Mouse (Mus musculus) heart, adult 2 months (tissue): Measurements from ENCODE around the gene Tnfrsf4. TPM values are rescaled to one million over a fixed set of nuclear protein-coding genes. Genes with fewer than 3 reads are reported as not detected.

Experiments
- DNase-seq, 2 experiments: peaks; one replicate each; pipeline ENCODE4 v3.0.0; 2021
- H3K27ac ChIP-seq: fragments of 200-600 bp; 2 replicates; pipeline ENCODE4 v1.8.1; 2022
- H3K27me3 ChIP-seq: fragments of 200-500 bp; 2 replicates; pipeline ENCODE4 v1.6.1; 2012; ENCODE audit warnings: mild to moderate bottlenecking, low read length, inconsistent platforms, mixed read lengths; ENCODE audit not compliant: control insufficient read depth, insufficient read depth
- H3K36me3 ChIP-seq: fragments of 200-500 bp; 2 replicates; pipeline ENCODE4 v1.6.1; 2012; ENCODE audit warnings: low read length, inconsistent platforms; ENCODE audit not compliant: control insufficient read depth, insufficient read depth
- H3K4me1 ChIP-seq: fragments of 200-500 bp; 2 replicates; pipeline ENCODE4 v1.6.1; 2011; ENCODE audit warnings: low read length; ENCODE audit not compliant: control insufficient read depth, insufficient read depth
- H3K4me3 ChIP-seq: fragments of 200-600 bp; 2 replicates; pipeline ENCODE4 v1.8.1; 2022
- H3K79me2 ChIP-seq: fragments of 200-500 bp; replicated peaks from 2 replicates; pipeline ENCODE4 v1.6.1; 2012; ENCODE audit warnings: mild to moderate bottlenecking, inconsistent platforms, low read length, moderate library complexity, mixed read lengths; ENCODE audit not compliant: control insufficient read depth, insufficient read depth
- H3K9ac ChIP-seq: fragments of 200-500 bp; 2 replicates; pipeline ENCODE4 v1.6.1; 2012; ENCODE audit warnings: low read depth, mild to moderate bottlenecking, control low read depth, inconsistent platforms, low read length, mixed read lengths
- CTCF ChIP-seq: fragments of 200-600 bp; IDR thresholded peaks from 2 replicates; pipeline ENCODE4 v1.8.1; 2022; ENCODE audit warnings: antibody characterized with exemption, mild to moderate bottlenecking, moderate library complexity
- EP300 ChIP-seq: fragments of 200-500 bp; IDR thresholded peaks from 2 replicates; pipeline ENCODE4 v1.6.1; 2011; ENCODE audit warnings: low read depth, low read length, control low read depth; ENCODE audit not compliant: insufficient read depth
- POLR2A ChIP-seq: fragments of 200-500 bp; IDR thresholded peaks from 2 replicates; pipeline ENCODE4 v1.6.1; 2011; ENCODE audit warnings: mild to moderate bottlenecking, low read depth, low read length, control low read depth; ENCODE audit not compliant: insufficient read depth
- WGBS: fragments of 180-500 bp; shearing (Covaris S2); methylation state at CpG from one replicate; pipeline ENCODE4 v1.1.7; 2018; 5-methylcytosine and 5-hydroxymethylcytosine counted together
- intact Hi-C: fragments of 180-260 bp; cut with DNase I; formaldehyde crosslinking; loops from one replicate; pipeline ENCODE4 v1.15.1; 2025
- polyA plus RNA-seq: library from polyadenylated mRNA; depleted of rRNA; stranded (reverse); fragments of >200 nt; gene quantifications from 2 replicates; pipeline ENCODE4 v1.2.3, GENCODE M21; 2012
- total RNA-seq, 2 experiments: library from RNA; stranded (reverse); gene quantifications; 2 replicates each; pipeline ENCODE4 v1.2.3; 2021

Gene Tnfrsf4
- total and polyA plus RNA-seq, 3 experiments, result 1.4 TPM; not detected in 2

DNA sequence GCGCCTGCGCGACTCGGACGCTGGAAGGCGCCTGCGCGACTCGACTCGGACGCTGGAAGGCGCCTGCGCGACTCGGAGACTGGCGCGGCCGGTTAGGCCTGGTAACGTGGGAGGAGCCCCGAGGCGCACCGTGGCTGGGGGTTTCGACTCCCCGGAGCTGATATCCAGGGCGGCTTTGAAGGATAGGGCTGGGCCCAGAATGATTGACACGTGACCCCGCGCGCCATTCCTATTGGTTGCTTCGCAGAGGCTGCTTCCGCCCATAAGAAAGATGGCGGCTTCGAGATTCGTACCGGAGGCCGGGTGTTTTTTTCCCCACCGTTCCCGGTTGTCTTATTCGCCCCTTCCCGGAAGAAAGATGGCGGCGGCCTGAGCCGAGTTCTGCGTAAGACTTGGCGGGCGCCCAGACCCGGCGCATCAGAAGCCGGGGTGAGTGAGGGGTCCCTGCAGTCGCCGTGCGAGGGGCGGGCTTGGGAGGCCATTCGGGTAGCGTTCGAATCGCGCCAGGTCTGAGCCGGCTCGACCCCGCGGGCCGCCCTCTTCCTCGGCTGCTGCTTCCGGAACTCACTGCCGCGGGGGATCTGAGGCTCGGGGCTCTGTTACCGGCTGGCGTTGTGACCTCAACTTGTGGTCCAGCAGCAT lies 20.6 kb upstream of the Tnfrsf4 start:
- Histone ChIP-seq H3K27me3 (no peaks in the 10 kb centered on the region), H3K4me3 (peak overlapping the region; percentile 89), H3K36me3 (peaks cover 4% of the 10 kb centered on the region; the same call in 1 of the 2 replicates), H3K79me2 (peaks cover 5% of the 10 kb centered on the region; the same call in 1 of the 2 replicates), H3K9ac (peak overlapping the region; percentile 99), H3K27ac (peak overlapping the region; percentile 96), H3K4me1 (peaks cover 8% of the 10 kb centered on the region)
- peak; percentile 96 to 99 for DNase-seq
- under 1% methylated on average over 70 of the region's 70 CpGs for WGBS
- intact Hi-C loops, result loop anchor here (5.0 kb wide), 3 partner anchors 39 to 126 kb away; partner anchors contain the start of genes Cptp, Ints11 and Ube2j2
- TF ChIP-seq EP300, result 0 out of 2 replicates have a peak, but pooled peaks have one; percentile 57
- TF ChIP-seq CTCF, result peak; percentile 12; the same call in 1 of the 2 replicates
- TF ChIP-seq POLR2A, result peak; percentile 59

DNA sequence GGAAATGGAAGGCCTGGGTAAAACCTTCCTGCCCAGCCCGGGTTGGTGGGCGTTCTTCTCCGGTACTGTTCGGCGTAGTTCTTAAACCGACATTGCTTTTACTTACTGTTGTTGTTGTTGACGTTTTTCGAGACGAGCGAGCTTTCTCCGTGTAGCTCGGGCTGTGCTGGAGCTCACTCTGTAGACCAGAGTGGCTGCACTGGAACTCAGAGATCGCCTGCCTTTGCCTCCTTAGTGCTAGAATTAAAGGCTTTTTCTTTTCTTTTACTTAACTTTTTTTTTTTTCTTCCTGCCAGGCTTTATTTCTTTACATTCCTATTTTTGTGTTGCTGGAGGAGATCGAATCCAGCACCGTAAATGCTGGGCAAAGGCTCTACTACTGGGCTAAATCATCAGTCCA lies 20.0 kb upstream of the Tnfrsf4 start:
- Histone ChIP-seq H3K36me3 (peaks cover 4% of the 10 kb centered on the region; the same call in 1 of the 2 replicates), H3K79me2 (peaks cover 5% of the 10 kb centered on the region; the same call in 1 of the 2 replicates), H3K27ac (peak overlapping the region; percentile 96), H3K27me3 (no peaks in the 10 kb centered on the region), H3K4me3 (peak overlapping the region; percentile 89), H3K9ac (peak overlapping the region; percentile 93), H3K4me1 (peaks cover 8% of the 10 kb centered on the region)
- no peak for TF ChIP-seq POLR2A
- TF ChIP-seq EP300, result no peak
- TF ChIP-seq CTCF, result no peak
- intact Hi-C loops, result loop anchor here (5.0 kb wide), 3 partner anchors 39 to 126 kb away; partner anchors contain the start of genes Cptp, Ints11 and Ube2j2
- WGBS, result 2% methylated on average over 15 of the region's 15 CpGs
- DNase-seq, result no peak

GRCm38 (mm10) chr4:156004109-156004508 lies 9.5 kb upstream of the Tnfrsf4 start:
- Histone ChIP-seq H3K79me2 (0 out of 2 replicates have a peak, but pooled peaks cover 2% of the 10 kb centered on the region), H3K27ac (no peak overlapping the region), H3K27me3 (no peaks in the 10 kb centered on the region), H3K36me3 (no peaks in the 10 kb centered on the region), H3K9ac (no peak overlapping the region), H3K4me3 (no peak overlapping the region), H3K4me1 (no peaks in the 10 kb centered on the region)
- DNase-seq, result no peak
- 93% methylated on average over 3 of the region's 3 CpGs for WGBS
- TF ChIP-seq CTCF, result no peak
- no peak for TF ChIP-seq POLR2A
- no peak for TF ChIP-seq EP300
- intact Hi-C loops, result no loop called here

DNA sequence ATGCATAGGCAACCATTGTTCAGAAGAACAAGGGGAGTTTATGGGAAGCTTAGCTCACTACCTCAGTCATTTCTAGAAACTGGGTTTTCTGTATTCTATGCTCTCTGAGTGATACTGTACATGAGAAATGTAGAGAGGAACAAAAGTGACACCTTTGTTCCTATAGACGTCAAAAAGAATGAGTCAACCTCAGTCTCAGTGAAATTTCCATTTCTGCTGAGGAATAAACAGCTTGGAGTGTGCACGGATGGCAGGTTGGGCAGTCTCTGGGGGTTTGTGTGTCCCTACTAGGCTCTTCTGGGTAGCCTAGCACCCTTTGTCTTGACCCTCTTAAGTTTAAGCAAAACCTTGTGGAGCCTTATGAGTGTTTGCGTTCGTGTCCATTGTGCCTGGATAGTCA lies 5.3 kb upstream of the Tnfrsf4 start:
- Histone ChIP-seq H3K9ac (no peak overlapping the region), H3K4me3 (no peak overlapping the region), H3K4me1 (no peaks in the 10 kb centered on the region), H3K27me3 (no peaks in the 10 kb centered on the region), H3K36me3 (no peaks in the 10 kb centered on the region), H3K79me2 (no peaks in the 10 kb centered on the region), H3K27ac (no peak overlapping the region)
- intact Hi-C loops, result no loop called here
- TF ChIP-seq EP300 (no peak), CTCF (no peak), POLR2A (no peak)
- WGBS, result 90% methylated on average over 4 of the region's 4 CpGs
- no peak for DNase-seq

- Histone ChIP-seq H3K79me2 (no peaks in the 10 kb centered on the region), H3K4me3 (no peak overlapping the region), H3K36me3 (no peaks in the 10 kb centered on the region), H3K27me3 (no peaks in the 10 kb centered on the region), H3K27ac (no peak overlapping the region), H3K9ac (no peak overlapping the region), H3K4me1 (no peaks in the 10 kb centered on the region)
- intact Hi-C loops, result no loop called here
- no peak for DNase-seq
- WGBS, result 81% methylated on average over 2 of the region's 2 CpGs
- no peak for TF ChIP-seq POLR2A
Observed at GRCm38 (mm10) chr4:156014436-156014835, 793 bp downstream of the Tnfrsf4 start.

- no peak for DNase-seq
Observed at GRCm38 (mm10) chr4:156019771-156020170, 6.1 kb downstream of the Tnfrsf4 start.

More at GRCm38 (mm10) chr4:156019771-156020170, 6.1 kb downstream of the Tnfrsf4 start:
- H3K27ac ChIP-seq, result no peak overlapping the region
- TF ChIP-seq POLR2A (no peak), EP300 (no peak), CTCF (no peak)
- no peaks in the 10 kb centered on the region for H3K27me3 ChIP-seq
- no peak overlapping the region for H3K9ac ChIP-seq
- no peaks in the 10 kb centered on the region for H3K79me2 ChIP-seq
- H3K4me1 ChIP-seq, result no peaks in the 10 kb centered on the region
- no peak overlapping the region for H3K4me3 ChIP-seq
- WGBS, result 88% methylated on average over 12 of the region's 12 CpGs
- intact Hi-C loops, result loop anchor here (10.0 kb wide), 1 partner anchor 85 kb away; the partner anchor contains the start of gene 9430015G10Rik
- H3K36me3 ChIP-seq, result no peaks in the 10 kb centered on the region
